In genomic region chr4:133673666-133674330, GRCm38 (mm10) we compare ENCODE assay signal across 8 mouse cellular contexts. TPM values are rescaled to one million over a fixed set of nuclear protein-coding genes. Genes with fewer than 3 reads are reported as not detected.
DNase-seq lines count a peak whose midpoint lies in the region; ATAC-seq and TF ChIP-seq lines count a peak whose summit lies in the region.

No protein-coding gene starts in this region.

- no peak for ATAC-seq in embryonic facial prominence, embryonic 13.5 days (ENCODE audit: insufficient number of reproducible peaks, insufficient read depth, low FRiP score, low TSS enrichment, low read depth)
- ATAC-seq in heart, postnatal 0 days (ENCODE audit: insufficient read depth, low read depth) = no peak
- ATAC-seq in erythroid progenitor cell, adult 5-6 weeks (replicated peaks; ENCODE audit: low FRiP score, poor library complexity, severe bottlenecking) = no peak
- no peak for ATAC-seq in inflammation-experienced regulatory T-cells, adult 6 months

- DNase-seq in spleen, adult 2 months (ENCODE audit: low read depth in 1 of 2, low spot score in 2 of 2) = no peak
- no peak for DNase-seq in spleen, postnatal 36 days (ENCODE audit: low spot score in 2 of 2)
- peak; percentile 57 for DNase-seq in heart, postnatal 0 days (ENCODE audit: low spot score)
- DNase-seq in kidney, postnatal 4 days = peak; percentile 74 to 81

- no peaks in the 10 kb centered on the region for H3K9me3 ChIP-seq in embryonic facial prominence, embryonic 13.5 days
- no peaks in the 10 kb centered on the region for H3K9me3 ChIP-seq in heart, postnatal 0 days (replicated peaks; ENCODE audit: control insufficient read depth, low read length)
- no peaks in the 10 kb centered on the region; the same call in 1 of the 2 replicates for H3K9me3 ChIP-seq in megakaryocyte, embryonic 14.5 days

- H3K9ac ChIP-seq in embryonic facial prominence, embryonic 13.5 days = peak overlapping the region; percentile 51; the same call in 1 of the 2 replicates
- peak overlapping the region; percentile 11; the same call in 1 of the 2 replicates for H3K9ac ChIP-seq in heart, postnatal 0 days (replicated peaks; ENCODE audit: low read depth, low read length)

- peaks cover 4% of the 10 kb centered on the region; the same call in 1 of the 2 replicates for H3K36me3 ChIP-seq in spleen, adult 2 months (ENCODE audit: control insufficient read depth, insufficient read depth, low read length)
- H3K36me3 ChIP-seq in embryonic facial prominence, embryonic 13.5 days = peaks cover 16% of the 10 kb centered on the region
- peaks cover 7% of the 10 kb centered on the region for H3K36me3 ChIP-seq in heart, postnatal 0 days (replicated peaks; ENCODE audit: control insufficient read depth, insufficient read depth, low read length)
- H3K36me3 ChIP-seq in megakaryocyte, embryonic 14.5 days (replicated peaks; ENCODE audit: low read length) = peaks cover 28% of the 10 kb centered on the region

- H3K27ac ChIP-seq in spleen, adult 2 months (ENCODE audit: insufficient read depth, low read length) = peak overlapping the region; percentile 96
- H3K27ac ChIP-seq in embryonic facial prominence, embryonic 13.5 days = peak overlapping the region; percentile 99
- H3K27ac ChIP-seq in heart, postnatal 0 days (ENCODE audit: low read depth) = peak overlapping the region; percentile 100

- peak overlapping the region; percentile 68; the same call in 1 of the 2 replicates for H3K4me3 ChIP-seq in spleen, adult 2 months (ENCODE audit: extremely low read depth, insufficient read depth, insufficient read length)
- H3K4me3 ChIP-seq in embryonic facial prominence, embryonic 13.5 days = no peak overlapping the region; the same call in 1 of the 2 replicates
- H3K4me3 ChIP-seq in heart, postnatal 0 days (ENCODE audit: low read depth, low read length) = peak overlapping the region; percentile 86; the same call in 1 of the 2 replicates
- peak overlapping the region; percentile 99 for H3K4me3 ChIP-seq in megakaryocyte, embryonic 14.5 days (replicated peaks)

- H3K4me1 ChIP-seq in spleen, adult 2 months (ENCODE audit: control insufficient read depth, insufficient read depth, insufficient read length) = peaks cover 25% of the 10 kb centered on the region; the same call in 1 of the 2 replicates
- H3K4me1 ChIP-seq in embryonic facial prominence, embryonic 13.5 days = peaks cover 52% of the 10 kb centered on the region
- H3K4me1 ChIP-seq in heart, postnatal 0 days (ENCODE audit: control insufficient read depth, insufficient read depth) = peaks cover 33% of the 10 kb centered on the region
- peaks cover 69% of the 10 kb centered on the region for H3K4me1 ChIP-seq in megakaryocyte, embryonic 14.5 days

- TF ChIP-seq EP300 in heart, postnatal 0 days (IDR thresholded peaks at IDR 0.05; ENCODE audit: low read depth) = 0 out of 2 replicates have a peak, but pooled peaks have one; percentile 21

- no peak for TF ChIP-seq POLR2A in spleen, adult 2 months (IDR thresholded peaks at IDR 0.05; ENCODE audit: low read depth, low read length)

- 5% methylated on average over 10 of the region's 10 CpGs for WGBS in spleen, adult 2 months
- 34% methylated on average over 10 of the region's 10 CpGs for WGBS in embryonic facial prominence, embryonic 13.5 days
- WGBS in heart, postnatal 0 days = 24% methylated on average over 10 of the region's 10 CpGs

- TF ChIP-seq CTCF in spleen, adult 2 months (IDR thresholded peaks at IDR 0.05; ENCODE audit: extremely low read depth, insufficient read depth, insufficient read length, insufficient replicate concordance) = no peak
- no peak for TF ChIP-seq CTCF in heart, postnatal 0 days (IDR thresholded peaks at IDR 0.05; ENCODE audit: low read depth)

- H3K27me3 ChIP-seq in spleen, adult 2 months (ENCODE audit: control insufficient read depth, insufficient read depth, low read length) = no peaks in the 10 kb centered on the region
- H3K27me3 ChIP-seq in embryonic facial prominence, embryonic 13.5 days = no peaks in the 10 kb centered on the region
- H3K27me3 ChIP-seq in heart, postnatal 0 days (ENCODE audit: control insufficient read depth, insufficient read depth, low read length) = no peaks in the 10 kb centered on the region
- peaks cover 3% of the 10 kb centered on the region for H3K27me3 ChIP-seq in megakaryocyte, embryonic 14.5 days (replicated peaks)

- H3K4me2 ChIP-seq in embryonic facial prominence, embryonic 13.5 days = peak overlapping the region; percentile 76
- peak overlapping the region; percentile 80 for H3K4me2 ChIP-seq in heart, postnatal 0 days (ENCODE audit: low read depth, low read length)

RNA-seq across cellular contexts. Expression of gene Pigv, which starts 1.4 kb away (rescaled TPM):
- 14.5 and 16.0 TPM in 2 replicates for polyA plus RNA-seq in spleen, adult 2 months (2012; rRNA removed)
- 17.1 and 17.4 TPM in 2 replicates for polyA plus RNA-seq in embryonic facial prominence, embryonic 13.5 days (2015; fragmentation: Nextera tagmentation; extraction: Ambion mirVana)
- total RNA-seq in heart, postnatal 0 days (2014; rRNA removed; ENCODE audit: low replicate concordance) = 8.7 and 13.7 TPM in 2 replicates
- 12.9 and 13.5 TPM in 2 replicates for polyA plus RNA-seq in heart, postnatal 0 days (2015; fragmentation: Nextera tagmentation; extraction: Ambion mirVana)
- polyA plus RNA-seq in megakaryocyte, embryonic 14.5 days (2012; ENCODE audit: insufficient read depth, low replicate concordance) = 9.8 and 12.4 TPM in 2 replicates
- 1.3 and 4.0 TPM in 2 replicates for total RNA-seq in erythroid progenitor cell, adult 5-6 weeks (2015; ENCODE audit: low replicate concordance)
- total RNA-seq in erythroid progenitor cell, adult 5-6 weeks (2017; ENCODE audit: low replicate concordance) = 2.7 and 3.2 TPM in 2 replicates
- 10 to 100 TPM; 10.3 to 13.8 (median 11.3) TPM for polyA plus RNA-seq in inflammation-experienced regulatory T-cells, adult 6 months (2017; shearing (Covaris generic))

RNA-seq across cellular contexts. Expression of gene Zdhhc18, which starts 23.8 kb away (rescaled TPM):
- polyA plus RNA-seq in spleen, adult 2 months (2012; rRNA removed) = 133 and 134 TPM in 2 replicates
- polyA plus RNA-seq in embryonic facial prominence, embryonic 13.5 days (2015; fragmentation: Nextera tagmentation; extraction: Ambion mirVana) = 3.9 and 4.2 TPM in 2 replicates
- 11.4 and 21.8 TPM in 2 replicates for total RNA-seq in heart, postnatal 0 days (2014; rRNA removed; ENCODE audit: low replicate concordance)
- 1.7 and 2.3 TPM in 2 replicates for polyA plus RNA-seq in heart, postnatal 0 days (2015; fragmentation: Nextera tagmentation; extraction: Ambion mirVana)
- 53.7 and 98.5 TPM in 2 replicates for polyA plus RNA-seq in megakaryocyte, embryonic 14.5 days (2012; ENCODE audit: insufficient read depth, low replicate concordance)
- total RNA-seq in erythroid progenitor cell, adult 5-6 weeks (2015; ENCODE audit: low replicate concordance) = 8.3 and 19.3 TPM in 2 replicates
- total RNA-seq in erythroid progenitor cell, adult 5-6 weeks (2017; ENCODE audit: low replicate concordance) = 3.9 and 11.2 TPM in 2 replicates
- polyA plus RNA-seq in inflammation-experienced regulatory T-cells, adult 6 months (2017; shearing (Covaris generic)) = 10 to 100 TPM; 22.8 to 25.9 (median 23.1) TPM

Comparison
In these comparisons a context has a peak if more than half of its experiments do, and no peak if none do; other contexts are left out.
1. DNase-seq: peak in heart, postnatal 0 days (single experiment) and kidney, postnatal 4 days (2 of 2); none in spleen, adult 2 months (0 of 2) and spleen, postnatal 36 days (0 of 2).
2. Peak in every context shown above with its lines, with median percentiles within 50 percentile points of each other: H3K27ac ChIP-seq.